Mouse (Mus musculus) limb, embryonic 14.5 days (tissue): ENCODE measurements around the gene Dcn. TPM values are rescaled to one million over a fixed set of nuclear protein-coding genes. Genes with fewer than 3 reads are reported as not detected.
A peak's percentile ranks its signal among the peaks of the same experiment; 100 is the strongest.

ENCODE experiments used
- ATAC-seq: fragments of 200-750 bp; cut with Nextera tagmentation; 2 replicates; pipeline ENCODE4 v1.8.0; 2017; ENCODE audit warnings: low read depth, moderate number of reproducible peaks, moderate TSS enrichment; ENCODE audit not compliant: low FRiP score
- DNase-seq: peaks from one replicate; pipeline ENCODE4 v3.0.0-alpha.2; 2015; ENCODE audit warnings: low spot score
- H3K27ac ChIP-seq: fragments of 300-500 bp; sonication (generic); replicated peaks from 2 replicates; pipeline ENCODE4 v1.5.1; 2014; ENCODE audit warnings: low read depth, mild to moderate bottlenecking, low read length, moderate library complexity, mixed read lengths
- H3K27me3 ChIP-seq: fragments of 300-500 bp; sonication (generic); 2 replicates; pipeline ENCODE4 v1.6.1; 2014; ENCODE audit warnings: low read length, mixed read lengths; ENCODE audit not compliant: control insufficient read depth, insufficient read depth
- H3K36me3 ChIP-seq: fragments of 300-500 bp; sonication (generic); 2 replicates; pipeline ENCODE4 v1.6.1; 2014; ENCODE audit warnings: mild to moderate bottlenecking, low read length, moderate library complexity, mixed read lengths; ENCODE audit not compliant: control insufficient read depth, insufficient read depth
- H3K4me1 ChIP-seq: fragments of 300-500 bp; sonication (generic); 2 replicates; pipeline ENCODE4 v1.6.1; 2014; ENCODE audit warnings: antibody characterized with exemption, low read length, mixed read lengths; ENCODE audit not compliant: control insufficient read depth, insufficient read depth
- H3K4me2 ChIP-seq: fragments of 300-500 bp; sonication (generic); replicated peaks from 2 replicates; pipeline ENCODE4 v1.6.1; 2014; ENCODE audit warnings: low read depth, mild to moderate bottlenecking, low read length, moderate library complexity; ENCODE audit not compliant: severe bottlenecking
- H3K4me3 ChIP-seq: fragments of 300-500 bp; sonication (generic); replicated peaks from 2 replicates; pipeline ENCODE4 v1.5.1; 2014; ENCODE audit warnings: low read length
- H3K9ac ChIP-seq: fragments of 300-500 bp; sonication (generic); 2 replicates; pipeline ENCODE4 v1.6.1; 2014; ENCODE audit warnings: mild to moderate bottlenecking, low read depth, low read length, moderate library complexity; ENCODE audit not compliant: severe bottlenecking
- H3K9me3 ChIP-seq: fragments of 300-500 bp; sonication (generic); 2 replicates; pipeline ENCODE4 v1.6.1; 2016; ENCODE audit warnings: low read length; ENCODE audit not compliant: control insufficient read depth
- POLR2A ChIP-seq: fragments of 200-500 bp; IDR thresholded peaks from 2 replicates; pipeline ENCODE4 v1.8.0; 2012; ENCODE audit warnings: inconsistent platforms, mild to moderate bottlenecking, moderate library complexity, borderline replicate concordance; ENCODE audit not compliant: insufficient read depth, insufficient read length; ENCODE audit errors: extremely low read depth
- WGBS: fragments of 180-500 bp; shearing (Covaris S2); extraction: QIAGEN DNeasy Blood & Tissue Kit; methylation state at CpG from one replicate; pipeline ENCODE4 v1.1.7; 2014; 5-methylcytosine and 5-hydroxymethylcytosine counted together
- polyA plus RNA-seq, 2 experiments: library from polyadenylated mRNA; depleted of rRNA in 1 of 2; stranded (reverse) in 1 of 2; unstranded in 1 of 2; fragments of >200 nt; fragmentation: Nextera tagmentation in 1 of 2; extraction: Ambion mirVana in 1 of 2; gene quantifications; 2 replicates each; pipeline versions ENCODE4 v1.2.1 to v1.2.3; 2012 to 2014

Dcn gene
- polyA plus RNA-seq, 2 experiments = 512 to 758 TPM

DNA sequence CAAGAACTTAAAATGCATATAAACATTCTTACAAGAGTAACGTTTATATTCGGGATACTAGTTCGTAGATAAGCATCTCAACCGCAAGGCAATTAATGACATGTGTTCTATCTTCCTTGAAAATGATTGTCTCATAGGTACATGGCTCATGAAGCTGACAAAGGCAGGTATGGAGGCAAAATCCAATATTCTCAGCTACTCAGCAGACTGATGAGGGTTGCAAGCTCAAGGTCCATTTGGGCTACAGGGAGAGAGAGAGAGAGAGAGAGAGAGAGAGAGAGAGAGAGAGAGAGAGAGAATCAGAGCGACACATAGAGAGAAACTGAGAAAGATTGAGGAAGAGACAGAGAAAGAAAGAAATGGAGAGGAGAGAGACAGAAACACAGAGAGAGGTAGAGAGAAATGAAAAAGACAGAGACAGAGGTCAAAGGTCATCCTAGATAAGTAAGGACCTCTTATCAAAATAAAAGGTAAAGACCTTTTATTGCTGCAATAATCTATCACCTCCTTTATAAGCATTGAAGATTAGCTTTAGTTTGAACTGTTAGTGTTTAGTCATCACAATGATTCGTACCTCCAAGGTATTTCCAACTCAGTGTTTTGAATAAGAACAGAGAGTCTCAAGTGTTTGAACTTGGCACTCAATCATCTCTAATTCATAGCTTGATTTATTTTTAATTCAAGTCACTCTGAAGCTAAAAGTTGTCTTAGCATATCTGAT is 8.0 kb downstream of the Dcn start:
- WGBS = 86% methylated on average over 6 of the region's 6 CpGs
- no peak overlapping the region for H3K4me2 ChIP-seq
- no peak for ATAC-seq

GRCm38 (mm10) chr10:97492367-97492980 is 13.1 kb downstream of the Dcn start:
- H3K4me3 ChIP-seq = no peak overlapping the region
- H3K9ac ChIP-seq = no peak overlapping the region
- peaks cover 4% of the 10 kb centered on the region; the same call in 1 of the 2 replicates for H3K36me3 ChIP-seq
- no peak overlapping the region for H3K27ac ChIP-seq
- ATAC-seq (no peak), DNase-seq (no peak)
- no peaks in the 10 kb centered on the region for H3K9me3 ChIP-seq
- no peak overlapping the region for H3K4me2 ChIP-seq
- WGBS = 66% methylated on average over 4 of the region's 4 CpGs
- H3K27me3 ChIP-seq = no peaks in the 10 kb centered on the region
- H3K4me1 ChIP-seq = no peaks in the 10 kb centered on the region
- no peak for TF ChIP-seq POLR2A

More for the DNA sequence above, 8.0 kb downstream of the Dcn start:
- H3K9me3 ChIP-seq = no peaks in the 10 kb centered on the region
- no peak for DNase-seq
- no peaks in the 10 kb centered on the region for H3K27me3 ChIP-seq
- no peak overlapping the region for H3K9ac ChIP-seq
- H3K4me3 ChIP-seq = no peak overlapping the region
- H3K36me3 ChIP-seq = no peaks in the 10 kb centered on the region
- H3K4me1 ChIP-seq = no peaks in the 10 kb centered on the region
- H3K27ac ChIP-seq = no peak overlapping the region
- TF ChIP-seq POLR2A = no peak

DNA sequence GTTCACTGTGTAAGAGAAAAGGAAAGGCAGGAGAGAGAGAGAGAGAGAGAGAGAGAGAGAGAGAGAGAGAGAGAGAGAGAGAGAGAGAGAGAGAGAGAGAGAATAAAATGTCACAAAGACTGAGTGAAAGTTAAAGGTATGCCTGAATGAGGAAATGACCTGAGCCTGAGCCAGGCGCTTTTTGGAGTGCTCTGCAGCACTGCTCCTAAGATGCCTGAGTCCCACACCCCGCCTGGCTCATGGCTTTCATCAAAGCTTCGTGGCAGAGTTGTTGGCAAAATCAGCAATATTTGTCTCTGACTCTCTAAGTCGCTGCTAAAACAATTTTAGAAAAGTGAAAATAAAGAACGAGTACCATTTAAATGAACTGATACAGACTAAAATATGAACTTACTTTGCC is 18.2 kb downstream of the Dcn start:
- no peak overlapping the region for H3K4me3 ChIP-seq
- H3K9me3 ChIP-seq = no peaks in the 10 kb centered on the region
- H3K4me1 ChIP-seq = no peaks in the 10 kb centered on the region
- no peak overlapping the region for H3K4me2 ChIP-seq
- 0 out of 2 replicates have a peak overlapping the region, but pooled peaks have one; percentile 10 for H3K27ac ChIP-seq
- no peaks in the 10 kb centered on the region for H3K27me3 ChIP-seq
- WGBS = 49% methylated on average over 5 of the region's 5 CpGs
- DNase-seq (no peak), ATAC-seq (no peak)
- peaks cover 2% of the 10 kb centered on the region; the same call in 1 of the 2 replicates for H3K36me3 ChIP-seq
- no peak for TF ChIP-seq POLR2A
- H3K9ac ChIP-seq = no peak overlapping the region

- TF ChIP-seq POLR2A = no peak
- no peak overlapping the region for H3K27ac ChIP-seq
- H3K4me3 ChIP-seq = no peak overlapping the region
- H3K9me3 ChIP-seq = no peaks in the 10 kb centered on the region
- H3K4me2 ChIP-seq = no peak overlapping the region
- no peaks in the 10 kb centered on the region for H3K27me3 ChIP-seq
- 62% methylated on average over 3 of the region's 3 CpGs for WGBS
- H3K4me1 ChIP-seq = no peaks in the 10 kb centered on the region
- no peak for DNase-seq
- H3K36me3 ChIP-seq = no peaks in the 10 kb centered on the region
- no peak overlapping the region for H3K9ac ChIP-seq
- ATAC-seq = no peak
These were observed 44.0 kb downstream of the Dcn start for GRCm38 (mm10) chr10:97523366-97523765.

- WGBS = 84% methylated on average over 4 of the region's 4 CpGs
- no peak overlapping the region for H3K27ac ChIP-seq
- H3K36me3 ChIP-seq = no peaks in the 10 kb centered on the region
- H3K4me2 ChIP-seq = no peak overlapping the region
- H3K27me3 ChIP-seq = no peaks in the 10 kb centered on the region
- H3K9ac ChIP-seq = no peak overlapping the region
- no peaks in the 10 kb centered on the region for H3K4me1 ChIP-seq
- no peak for TF ChIP-seq POLR2A
- no peaks in the 10 kb centered on the region for H3K9me3 ChIP-seq
- ATAC-seq = no peak
- no peak for DNase-seq
- H3K4me3 ChIP-seq = no peak overlapping the region
These were observed 56.3 kb downstream of the Dcn start for GRCm38 (mm10) chr10:97535697-97536096.
